Mouse (Mus musculus) ovary, adult 18-20 months (tissue): ENCODE data around the gene Olfr1022.

ENCODE experiments used
- DNase-seq: peaks from one replicate; pipeline ENCODE4 v3.0.0; 2022; ENCODE audit warnings: low spot score, mixed read lengths

Olfr1022 gene

DNA sequence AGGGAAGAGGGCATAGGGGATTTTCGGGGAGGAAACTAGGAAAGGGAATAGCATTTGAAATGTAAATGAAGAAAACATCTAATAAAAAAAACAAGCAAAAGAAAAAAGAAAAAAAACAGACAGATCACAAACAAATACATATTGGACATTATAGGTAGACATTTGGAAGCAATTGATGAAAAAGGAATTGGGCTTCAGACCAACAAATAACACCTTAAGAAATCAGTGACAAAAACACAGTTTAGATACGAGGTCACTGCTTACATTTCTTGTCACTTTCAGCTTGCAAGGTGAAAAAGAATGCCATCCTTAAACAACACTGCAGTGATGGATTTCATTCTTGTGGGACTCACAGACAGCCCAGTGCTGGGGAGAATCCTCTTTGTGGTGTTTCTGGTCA, at the start of gene Olfr1022:
Olfr1022 (plus strand) TSS at position 301 of the 400 bp plus-strand sequence.
- no peak for DNase-seq

DNA sequence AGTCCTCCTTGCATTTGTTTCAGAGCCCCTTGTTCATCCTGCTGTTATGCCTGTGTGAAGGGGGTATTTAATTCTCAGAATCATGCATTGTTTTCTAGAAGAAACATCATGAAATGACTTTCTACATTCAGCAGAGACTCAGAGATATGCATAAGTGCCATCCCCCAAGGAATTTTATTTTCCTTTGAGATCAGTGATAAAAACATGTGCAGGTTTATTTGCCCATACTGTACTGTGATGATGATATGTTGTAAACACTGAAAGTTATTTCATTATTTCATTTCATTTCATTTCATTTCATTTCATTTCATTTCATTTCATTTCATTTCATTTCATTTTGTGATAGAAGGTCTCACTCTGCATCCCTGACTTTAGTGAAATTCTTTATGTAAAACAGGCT, 23.0 kb upstream of the Olfr1022 start, which contains the start of gene Olfr1019:
Olfr1019 (minus strand) TSS at position 101 of the 400 bp plus-strand sequence.
- no peak for DNase-seq

DNA sequence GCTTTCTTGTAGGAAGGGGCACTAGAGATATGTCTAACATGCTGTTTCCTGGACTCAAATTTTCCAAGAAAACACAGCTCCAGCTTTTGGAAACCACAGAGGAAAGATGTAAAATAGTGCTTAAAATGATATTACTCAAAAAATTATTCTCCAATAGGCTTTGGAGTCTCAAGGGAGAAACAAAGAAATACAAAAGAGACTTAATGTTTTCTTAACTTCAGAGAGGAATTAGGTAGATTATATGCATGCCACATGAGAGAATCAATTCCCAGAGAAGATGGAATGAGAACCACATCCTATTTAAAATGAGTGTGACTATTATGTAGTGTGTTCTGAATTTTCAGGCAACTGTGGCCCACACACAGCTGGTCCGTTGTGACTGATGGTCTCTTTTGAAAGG, 21.7 kb upstream of the Olfr1022 start, which contains the start of gene Olfr1020:
Olfr1020 (plus strand) TSS at position 301 of the 400 bp plus-strand sequence.
- no peak for DNase-seq

DNA sequence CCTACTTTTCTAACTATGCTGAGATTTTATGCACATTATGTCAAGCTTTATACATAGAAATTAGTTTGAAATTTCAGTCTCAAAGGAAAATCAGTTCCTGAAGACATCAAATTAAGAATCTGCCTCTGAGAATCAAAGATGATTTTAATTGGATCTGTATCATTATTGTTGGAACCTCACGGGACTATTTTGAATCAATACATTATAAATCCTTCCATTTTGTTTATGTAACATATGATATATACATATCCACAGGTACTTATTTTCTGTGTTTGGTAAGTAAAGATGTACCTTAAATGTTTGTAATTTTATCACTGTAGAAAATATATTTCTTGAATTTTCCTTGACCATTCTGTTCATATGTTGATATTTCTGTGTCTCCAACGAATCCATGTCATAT, 16.9 kb downstream of the Olfr1022 start, which contains the start of gene Olfr1023:
Olfr1023 (plus strand) TSS at position 301 of the 400 bp plus-strand sequence.
- DNase-seq: no peak

DNA sequence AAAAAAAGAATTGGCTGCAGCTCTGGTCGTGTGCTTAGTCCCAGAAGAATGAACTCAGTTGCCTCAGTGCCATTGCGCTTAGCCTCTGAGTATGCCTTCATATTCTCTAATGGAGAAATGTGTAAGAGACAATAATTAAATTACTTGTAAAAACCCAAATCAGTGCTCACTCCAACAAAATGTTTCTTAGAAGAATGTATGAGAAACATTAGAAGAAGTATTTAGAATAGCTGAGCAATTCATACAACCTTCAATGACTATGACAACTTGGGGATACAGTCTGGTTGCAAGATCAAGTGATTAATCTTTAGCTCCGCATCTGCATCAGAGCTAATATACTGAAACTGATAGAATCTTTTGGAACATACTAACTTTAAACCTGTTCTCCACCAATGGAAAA, 36.6 kb downstream of the Olfr1022 start, which contains the start of gene Olfr1024:
Olfr1024 (minus strand) TSS at position 101 of the 400 bp plus-strand sequence.
- no peak for DNase-seq

DNA sequence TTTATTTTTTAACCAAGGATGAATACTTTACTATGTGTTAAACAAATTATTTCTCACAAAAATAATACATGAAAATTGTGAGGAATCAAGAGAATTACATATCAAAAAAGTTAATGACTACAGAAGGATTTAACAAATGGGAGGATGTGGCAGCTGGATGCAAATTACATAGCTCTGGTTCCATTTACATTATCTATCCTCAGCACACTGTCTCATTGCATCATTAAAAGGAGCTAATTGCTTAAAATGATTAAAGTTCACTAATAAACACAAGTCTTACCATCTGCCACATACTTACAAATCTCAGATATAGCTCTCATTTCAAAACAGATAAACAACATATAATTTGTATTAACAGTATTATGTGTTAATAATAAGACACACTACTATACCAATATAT, 44.8 kb downstream of the Olfr1022 start:
- DNase-seq: no peak

DNA sequence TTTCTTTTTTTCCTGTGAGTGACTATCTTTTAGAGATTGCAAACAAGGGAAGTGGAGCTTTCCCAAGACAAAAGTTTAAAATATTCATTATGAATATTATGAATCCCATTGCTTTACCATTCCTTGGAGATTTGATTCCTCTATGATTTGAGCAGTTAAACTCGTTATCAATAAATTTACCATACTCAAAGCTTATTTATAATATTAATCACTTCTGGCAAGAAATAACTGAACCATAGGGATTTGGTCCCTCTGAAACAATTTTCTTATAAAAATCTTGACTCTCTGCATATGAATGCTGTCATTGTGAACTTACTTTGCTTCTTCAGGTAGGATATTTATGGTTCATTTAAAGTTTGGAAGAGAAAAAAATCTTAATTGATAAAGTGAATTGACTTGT, 46.5 kb downstream of the Olfr1022 start, which contains the start of gene Olfr1025-ps1:
Olfr1025-ps1 (plus strand) TSS at position 301 of the 400 bp plus-strand sequence.
- DNase-seq: no peak
